Mouse (Mus musculus) lung, postnatal 4 days (tissue): ENCODE data around the gene Slc12a8.

Experiments
- DNase-seq, 2 experiments: peaks; one replicate each; pipeline ENCODE4 v3.0.0; 2021

Slc12a8 gene

GRCm38 (mm10) chr16:33621836-33622235 lies 104.7 kb downstream of the Slc12a8 start:
- DNase-seq = no peak

DNA sequence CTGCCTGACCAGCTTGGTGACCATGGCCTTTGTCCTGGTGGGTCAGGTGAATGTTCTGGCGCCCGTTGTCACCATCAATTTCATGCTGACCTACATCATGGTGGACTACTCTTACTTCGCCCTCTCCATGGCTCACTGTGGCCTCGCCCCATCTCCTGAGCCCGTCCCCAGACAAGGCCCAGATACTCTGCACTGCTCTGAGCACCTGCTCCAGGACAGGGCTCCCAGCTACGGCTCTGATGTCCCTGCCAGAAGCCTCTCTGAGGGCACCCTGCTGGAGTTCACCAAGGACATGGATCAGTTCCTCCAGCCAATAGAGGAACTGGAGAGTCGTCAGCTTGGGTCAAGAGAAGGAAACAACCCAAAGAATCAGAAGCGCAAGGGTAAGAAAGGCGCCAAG lies 107.5 kb downstream of the Slc12a8 start:
- no peak for DNase-seq

DNA sequence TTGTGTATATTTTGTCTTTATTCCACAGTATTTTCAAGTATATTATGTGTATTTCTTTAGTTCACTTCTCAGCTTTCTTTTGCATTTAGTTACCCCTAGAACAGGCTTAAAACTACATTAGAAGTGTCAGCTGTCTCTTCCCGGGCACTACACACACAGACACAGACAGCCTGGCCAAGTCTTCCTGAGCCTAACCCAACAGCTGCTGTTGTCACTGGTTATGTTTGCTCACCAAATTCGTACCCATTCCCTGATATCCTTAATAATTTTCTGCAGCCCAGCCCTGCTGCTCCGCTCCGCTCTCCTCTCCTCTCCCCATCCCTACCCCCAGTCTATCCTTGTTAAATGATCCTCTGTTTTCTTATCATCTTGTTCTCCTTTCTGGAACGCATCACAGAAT lies 112.4 kb downstream of the Slc12a8 start:
- no peak for DNase-seq

DNA sequence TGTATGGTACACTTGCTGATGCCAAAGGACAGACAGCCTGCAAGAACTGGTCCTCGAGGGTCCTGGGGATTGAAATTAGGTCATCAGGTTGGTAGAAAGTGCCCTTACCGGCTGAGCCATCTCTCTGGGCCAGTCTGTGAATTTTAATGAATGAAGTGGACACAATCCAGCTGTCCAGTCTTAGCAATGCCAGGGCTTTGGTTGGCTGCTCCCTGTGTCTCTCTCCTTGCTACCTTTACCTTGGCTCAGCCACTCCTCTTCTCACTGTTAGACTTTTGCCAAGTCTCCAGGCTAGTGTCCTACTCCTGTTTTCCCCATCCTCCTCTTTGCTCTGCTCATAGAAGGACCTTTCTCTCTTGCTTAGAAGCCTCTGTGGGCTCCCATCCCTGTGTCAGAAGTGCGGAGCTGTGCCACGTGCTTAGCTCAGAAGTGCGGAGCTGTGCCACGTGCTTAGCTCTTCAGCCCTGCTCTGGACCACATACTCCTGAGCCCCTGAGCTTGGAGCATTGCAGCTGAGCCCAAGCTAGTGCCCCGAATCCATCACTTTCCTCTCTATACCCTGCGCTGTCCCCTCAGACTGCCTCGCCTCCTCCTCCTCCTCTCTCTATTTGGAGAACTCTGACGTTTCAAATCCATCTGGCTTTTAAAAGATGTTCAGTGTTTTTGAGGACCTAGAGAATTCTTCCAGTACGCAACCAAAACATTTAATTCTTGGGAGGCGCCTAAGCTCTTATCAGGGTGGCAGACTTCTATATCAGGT lies 118.9 kb downstream of the Slc12a8 start:
- no peak for DNase-seq

- no peak for DNase-seq
Measured at GRCm38 (mm10) chr16:33641779-33642178, 124.7 kb downstream of the Slc12a8 start.

DNA sequence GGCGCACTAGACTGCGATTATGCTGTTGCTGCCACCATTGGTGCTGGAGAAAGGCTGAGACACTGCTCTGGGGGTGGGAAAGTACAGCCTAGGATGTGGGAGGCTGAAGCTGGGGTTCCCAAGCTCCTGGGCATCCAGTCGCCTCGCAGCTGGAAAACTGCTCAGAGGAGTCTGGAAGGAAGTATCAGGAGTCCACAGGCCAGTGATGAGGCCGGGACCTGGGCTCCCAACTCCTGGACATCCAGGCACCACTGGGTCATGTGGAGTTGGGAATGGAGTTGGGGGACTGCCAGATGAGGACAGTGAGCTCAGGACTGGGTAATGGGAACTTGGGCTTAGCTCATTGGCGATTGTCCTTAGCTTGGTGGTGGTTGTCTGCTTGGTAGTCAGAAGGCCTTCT lies 136.0 kb downstream of the Slc12a8 start:
- no peak for DNase-seq

DNA sequence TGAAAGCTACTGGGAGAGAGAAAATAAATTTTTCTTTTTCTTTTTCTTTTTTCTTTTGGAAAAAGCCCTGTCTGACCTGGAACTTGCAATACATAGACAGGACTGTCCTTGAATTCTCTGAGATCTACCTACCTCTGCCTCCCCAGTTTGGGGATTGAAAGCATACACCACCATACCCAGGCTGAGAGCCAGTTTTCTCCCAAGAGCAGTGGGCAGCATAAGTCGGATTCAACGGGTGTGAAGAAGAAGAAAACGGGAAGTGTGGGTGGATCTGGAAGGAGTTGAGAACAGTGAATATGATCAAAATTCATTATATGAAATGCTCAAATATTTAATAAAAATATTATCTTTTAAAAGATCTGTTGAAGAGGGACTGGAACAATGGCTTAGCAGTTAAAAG lies 138.3 kb downstream of the Slc12a8 start:
- DNase-seq = no peak

- DNase-seq = no peak
Measured at GRCm38 (mm10) chr16:33657191-33657590, 140.1 kb downstream of the Slc12a8 start.

- DNase-seq = no peak
Measured at GRCm38 (mm10) chr16:33658121-33658520, 141.0 kb downstream of the Slc12a8 start.

GRCm38 (mm10) chr16:33659521-33659920 lies 142.4 kb downstream of the Slc12a8 start:
- DNase-seq = no peak

GRCm38 (mm10) chr16:33660125-33660524 lies 143.0 kb downstream of the Slc12a8 start:
- peak; percentile 65 to 82 for DNase-seq

GRCm38 (mm10) chr16:33662841-33663240 lies 145.7 kb downstream of the Slc12a8 start:
- no peak for DNase-seq

GRCm38 (mm10) chr16:33666226-33666625 lies 149.1 kb downstream of the Slc12a8 start:
- no peak for DNase-seq

DNA sequence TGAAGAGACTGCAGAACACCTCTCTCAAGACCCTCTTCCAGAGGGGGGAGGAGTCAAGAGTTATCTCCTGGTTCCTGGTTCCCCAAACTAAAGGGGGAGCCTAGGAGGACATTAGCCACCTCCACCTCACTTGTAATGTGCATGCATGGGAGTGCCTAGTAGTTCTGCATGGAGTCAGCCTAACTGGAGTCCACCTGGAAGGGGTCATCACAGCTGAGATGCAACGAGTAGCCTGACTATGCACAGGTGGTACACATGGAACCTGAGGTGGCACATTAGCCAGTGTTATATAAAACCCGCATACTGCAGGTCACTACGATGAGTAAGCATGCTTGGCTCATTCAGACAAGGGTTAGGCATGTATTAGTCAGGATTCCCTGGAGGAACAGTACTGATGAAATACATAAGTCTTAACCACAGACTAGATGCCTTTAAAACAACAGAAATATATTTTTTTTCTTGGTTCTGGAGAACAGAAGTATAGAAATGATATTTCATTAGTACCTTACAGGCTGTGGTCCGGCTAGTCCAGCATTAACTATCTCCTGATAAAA lies 149.9 kb downstream of the Slc12a8 start:
- no peak for DNase-seq

DNA sequence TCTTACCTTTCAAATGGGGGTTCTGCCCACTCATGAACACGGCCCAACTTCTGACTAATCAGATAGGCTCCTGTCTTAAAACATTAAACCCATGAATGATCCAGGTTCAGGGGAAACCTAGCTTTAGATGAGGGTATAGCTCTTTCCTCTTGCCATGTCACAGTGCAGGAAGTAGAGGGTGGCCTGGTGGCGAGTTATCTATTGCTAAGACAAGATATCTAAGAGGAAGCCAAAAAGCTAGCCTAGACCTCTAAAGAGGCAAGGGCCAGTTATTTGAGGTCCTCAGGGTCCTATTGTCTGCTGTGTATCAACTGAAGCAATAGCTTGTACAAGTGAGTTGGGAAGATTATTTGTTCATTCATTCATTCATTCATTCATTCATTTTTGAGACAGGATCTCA lies 151.3 kb downstream of the Slc12a8 start:
- no peak for DNase-seq

- DNase-seq = no peak
Measured at GRCm38 (mm10) chr16:33669072-33669471, 151.9 kb downstream of the Slc12a8 start.

GRCm38 (mm10) chr16:33670340-33670739 lies 153.2 kb downstream of the Slc12a8 start:
- no peak for DNase-seq

- no peak for DNase-seq
Measured at GRCm38 (mm10) chr16:33670933-33671332, 153.8 kb downstream of the Slc12a8 start.

DNA sequence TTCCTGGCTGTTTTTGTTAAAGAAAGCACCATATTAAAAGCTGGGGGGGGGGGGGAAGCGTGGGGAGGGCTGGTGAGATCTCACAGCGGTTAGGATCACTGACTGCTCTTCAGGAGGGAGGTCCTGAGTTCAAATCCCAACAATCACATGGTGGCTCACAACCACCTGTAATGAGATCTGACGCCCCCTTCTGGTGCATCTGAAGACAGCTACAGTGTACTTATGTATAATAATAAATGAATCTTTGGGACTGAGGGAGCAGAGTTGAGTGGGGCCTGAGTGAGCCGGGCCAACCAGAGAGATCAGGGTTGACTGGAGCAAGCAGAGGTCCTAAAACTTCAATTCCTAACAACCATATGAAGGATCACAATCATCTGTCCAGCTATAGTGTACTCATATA lies 155.1 kb downstream of the Slc12a8 start:
- DNase-seq = no peak

- DNase-seq = no peak
Measured at GRCm38 (mm10) chr16:33672643-33673042, 155.5 kb downstream of the Slc12a8 start.

GRCm38 (mm10) chr16:33673530-33674109 lies 156.5 kb downstream of the Slc12a8 start:
- peak; percentile 51 to 83 for DNase-seq

GRCm38 (mm10) chr16:33675151-33675847 lies 158.2 kb downstream of the Slc12a8 start:
- DNase-seq = no peak

DNA sequence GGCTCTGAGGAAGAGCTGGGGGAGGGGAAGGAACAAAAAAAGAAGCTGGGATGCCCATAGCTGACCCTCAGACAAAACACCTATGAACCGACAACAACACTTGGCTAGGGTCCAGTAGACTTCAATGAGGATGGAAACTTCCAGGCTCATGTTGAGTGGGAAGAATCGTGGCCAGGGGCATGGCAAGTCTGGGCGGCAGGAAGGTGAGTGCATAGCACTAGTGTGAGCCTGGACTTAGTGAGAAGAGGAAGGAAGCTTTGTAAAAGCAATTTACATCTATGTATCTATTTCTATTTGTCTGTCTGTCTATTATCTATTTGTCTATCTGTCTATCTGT lies 158.7 kb downstream of the Slc12a8 start:
- DNase-seq = no peak
